Mouse (Mus musculus) midbrain, embryonic 12.5 days (tissue): ENCODE results near the gene Cdc25a. TPM values are rescaled to one million over a fixed set of nuclear protein-coding genes. Genes with fewer than 3 reads are reported as not detected.

Experiments
- ATAC-seq: fragments of 200-750 bp; cut with Nextera tagmentation; 2 replicates; pipeline ENCODE4 v1.8.0; 2017; ENCODE audit warnings: low read depth, moderate TSS enrichment, moderate library complexity; ENCODE audit not compliant: low FRiP score
- H3K27ac ChIP-seq: fragments of 300-500 bp; sonication (generic); replicated peaks from 2 replicates; pipeline ENCODE4 v1.5.1; 2016; ENCODE audit warnings: mild to moderate bottlenecking
- H3K27me3 ChIP-seq: fragments of 300-500 bp; sonication (generic); 2 replicates; pipeline ENCODE4 v1.6.1; 2016; ENCODE audit warnings: mild to moderate bottlenecking
- H3K36me3 ChIP-seq: fragments of 300-500 bp; sonication (generic); 2 replicates; pipeline ENCODE4 v1.6.1; 2016
- H3K4me1 ChIP-seq: fragments of 300-500 bp; sonication (generic); 2 replicates; pipeline ENCODE4 v1.6.1; 2016
- H3K4me2 ChIP-seq: fragments of 300-500 bp; sonication (generic); replicated peaks from 2 replicates; pipeline ENCODE4 v1.6.1; 2016; ENCODE audit warnings: mild to moderate bottlenecking, moderate library complexity
- H3K4me3 ChIP-seq: fragments of 300-500 bp; sonication (generic); 2 replicates; pipeline ENCODE4 v1.5.1; 2016; ENCODE audit warnings: mild to moderate bottlenecking
- H3K9ac ChIP-seq: fragments of 300-500 bp; sonication (generic); replicated peaks from 2 replicates; pipeline ENCODE4 v1.6.1; 2016; ENCODE audit warnings: mild to moderate bottlenecking, moderate library complexity
- H3K9me3 ChIP-seq: fragments of 300-500 bp; sonication (generic); 2 replicates; pipeline ENCODE4 v1.6.1; 2016; ENCODE audit warnings: mild to moderate bottlenecking
- WGBS: fragments of 180-500 bp; shearing (Covaris S2); methylation state at CpG from one replicate; pipeline ENCODE4 v1.1.7; 2016; 5-methylcytosine and 5-hydroxymethylcytosine counted together
- polyA plus RNA-seq: library from polyadenylated mRNA; unstranded; fragments of >200 nt; fragmentation: Nextera tagmentation; extraction: Ambion mirVana; gene quantifications from 2 replicates; pipeline ENCODE4 v1.2.1, GENCODE M21; 2016

Cdc25a gene
- polyA plus RNA-seq: 41.6 and 41.7 TPM in 2 replicates

- Histone ChIP-seq H3K4me2 (peak within 1 kb of the TSS; percentile 88), H3K27me3 (no peaks in the 10 kb centered on the region), H3K4me1 (peaks cover 17% of the 10 kb centered on the region), H3K9ac (peak within 1 kb of the TSS; percentile 95), H3K4me3 (peak within 1 kb of the TSS; percentile 98), H3K9me3 (no peaks in the 10 kb centered on the region), H3K27ac (peak within 1 kb of the TSS; percentile 80), H3K36me3 (peaks cover 23% of the 10 kb centered on the region)
- ATAC-seq: peak; percentile 95
- WGBS: 6% methylated on average over 33 of the region's 33 CpGs
Observed at GRCm38 (mm10) chr9:109874797-109875691, at the start of gene Cdc25a. TSS of gene Cdc25a (plus strand) at chr9:109875579.

GRCm38 (mm10) chr9:109825739-109826138 lies 49.6 kb upstream of the Cdc25a start:
- Histone ChIP-seq H3K4me3 (no peak overlapping the region), H3K27me3 (no peaks in the 10 kb centered on the region), H3K4me2 (no peak overlapping the region), H3K27ac (no peak overlapping the region), H3K9me3 (no peaks in the 10 kb centered on the region), H3K4me1 (no peaks in the 10 kb centered on the region), H3K36me3 (0 out of 2 replicates have a peak, but pooled peaks cover 9% of the 10 kb centered on the region), H3K9ac (no peak overlapping the region)
- WGBS: 69% methylated on average over 4 of the region's 4 CpGs
- no peak for ATAC-seq

GRCm38 (mm10) chr9:109826181-109826580 lies 49.2 kb upstream of the Cdc25a start:
- Histone ChIP-seq H3K27me3 (no peaks in the 10 kb centered on the region), H3K4me3 (no peak overlapping the region), H3K9me3 (no peaks in the 10 kb centered on the region), H3K27ac (no peak overlapping the region), H3K9ac (no peak overlapping the region), H3K4me2 (no peak overlapping the region), H3K4me1 (no peaks in the 10 kb centered on the region), H3K36me3 (0 out of 2 replicates have a peak, but pooled peaks cover 12% of the 10 kb centered on the region)
- 72% methylated on average over 5 of the region's 5 CpGs for WGBS
- no peak for ATAC-seq

- peak; percentile 98 for ATAC-seq
- H3K4me3 ChIP-seq: peak within 1 kb of the TSS; percentile 63
- peak within 1 kb of the TSS; percentile 47 for H3K27ac ChIP-seq
- H3K4me1 ChIP-seq: peaks cover 11% of the 10 kb centered on the region
- no peaks in the 10 kb centered on the region for H3K9me3 ChIP-seq
- no peaks in the 10 kb centered on the region for H3K27me3 ChIP-seq
- peak within 1 kb of the TSS; percentile 64 for H3K4me2 ChIP-seq
- WGBS: under 1% methylated on average over 32 of the region's 32 CpGs
- H3K36me3 ChIP-seq: peaks cover 25% of the 10 kb centered on the region
- peak within 1 kb of the TSS; percentile 54 for H3K9ac ChIP-seq
Observed at GRCm38 (mm10) chr9:109832391-109833087, 42.8 kb upstream of the Cdc25a start, which contains the start of gene Nme6. TSS of gene Nme6 (plus strand) at chr9:109832749.

GRCm38 (mm10) chr9:109833088-109833412 lies 42.3 kb upstream of the Cdc25a start:
- peak; percentile 52; the same call in 1 of the 2 replicates for ATAC-seq
- Histone ChIP-seq H3K9ac (peak overlapping the region; percentile 54), H3K4me2 (peak overlapping the region; percentile 64), H3K27me3 (no peaks in the 10 kb centered on the region), H3K27ac (no peak overlapping the region), H3K9me3 (no peaks in the 10 kb centered on the region), H3K4me3 (peak overlapping the region; percentile 63), H3K36me3 (peaks cover 30% of the 10 kb centered on the region), H3K4me1 (peaks cover 11% of the 10 kb centered on the region)
- whole genome bisulfite sequencing: 13% methylated on average over 6 of the region's 6 CpGs

- Histone ChIP-seq H3K9me3 (no peaks in the 10 kb centered on the region), H3K27ac (no peak within 1 kb of the TSS), H3K4me3 (no peak within 1 kb of the TSS), H3K36me3 (no peaks in the 10 kb centered on the region; the same call in 1 of the 2 replicates), H3K4me2 (no peak within 1 kb of the TSS), H3K27me3 (no peaks in the 10 kb centered on the region), H3K4me1 (no peaks in the 10 kb centered on the region), H3K9ac (no peak within 1 kb of the TSS)
- WGBS: 84% methylated on average over 6 of the region's 6 CpGs
- no peak for ATAC-seq
Observed at GRCm38 (mm10) chr9:109849312-109849758, 26.0 kb upstream of the Cdc25a start, which contains the start of gene Camp. TSS of gene Camp (minus strand) at chr9:109849617.

GRCm38 (mm10) chr9:109850099-109850498 lies 25.3 kb upstream of the Cdc25a start:
- no peak overlapping the region for H3K4me3 ChIP-seq
- H3K9ac ChIP-seq: no peak overlapping the region
- no peaks in the 10 kb centered on the region for H3K27me3 ChIP-seq
- no peaks in the 10 kb centered on the region; the same call in 1 of the 2 replicates for H3K36me3 ChIP-seq
- no peak for ATAC-seq
- no peak overlapping the region for H3K4me2 ChIP-seq
- no peaks in the 10 kb centered on the region for H3K9me3 ChIP-seq
- no peak overlapping the region for H3K27ac ChIP-seq
- 89% methylated on average over 5 of the region's 5 CpGs for WGBS
- H3K4me1 ChIP-seq: no peaks in the 10 kb centered on the region

GRCm38 (mm10) chr9:109854341-109854740 lies 21.0 kb upstream of the Cdc25a start:
- no peaks in the 10 kb centered on the region for H3K36me3 ChIP-seq
- ATAC-seq: no peak
- no peaks in the 10 kb centered on the region for H3K4me1 ChIP-seq
- H3K27me3 ChIP-seq: no peaks in the 10 kb centered on the region
- no peak overlapping the region for H3K27ac ChIP-seq
- H3K9me3 ChIP-seq: no peaks in the 10 kb centered on the region
- H3K9ac ChIP-seq: no peak overlapping the region
- H3K4me3 ChIP-seq: no peak overlapping the region
- WGBS: 81% methylated on average over 2 of the region's 2 CpGs
- no peak overlapping the region for H3K4me2 ChIP-seq

GRCm38 (mm10) chr9:109855947-109856346 lies 19.4 kb upstream of the Cdc25a start:
- H3K4me3 ChIP-seq: no peak overlapping the region
- no peak for ATAC-seq
- WGBS: 82% methylated on average over 6 of the region's 6 CpGs
- no peaks in the 10 kb centered on the region for H3K27me3 ChIP-seq
- H3K9me3 ChIP-seq: no peaks in the 10 kb centered on the region
- H3K27ac ChIP-seq: no peak overlapping the region
- no peaks in the 10 kb centered on the region for H3K36me3 ChIP-seq
- H3K4me1 ChIP-seq: no peaks in the 10 kb centered on the region
- no peak overlapping the region for H3K4me2 ChIP-seq
- no peak overlapping the region for H3K9ac ChIP-seq

- Histone ChIP-seq H3K9me3 (no peaks in the 10 kb centered on the region), H3K36me3 (no peaks in the 10 kb centered on the region), H3K9ac (no peak overlapping the region), H3K4me2 (peak overlapping the region; percentile 33), H3K4me1 (0 out of 2 replicates have a peak, but pooled peaks cover 2% of the 10 kb centered on the region), H3K4me3 (no peak overlapping the region), H3K27ac (no peak overlapping the region), H3K27me3 (peaks cover 7% of the 10 kb centered on the region; the same call in 1 of the 2 replicates)
- ATAC-seq: 0 out of 2 replicates have a peak, but pooled peaks have one; percentile 44
- 21% methylated on average over 20 of the region's 20 CpGs for WGBS
Observed at GRCm38 (mm10) chr9:109862397-109863044, 12.9 kb upstream of the Cdc25a start.

- 74% methylated on average over 3 of the region's 3 CpGs for WGBS
- Histone ChIP-seq H3K4me2 (no peak overlapping the region), H3K9me3 (no peaks in the 10 kb centered on the region), H3K4me1 (0 out of 2 replicates have a peak, but pooled peaks cover 2% of the 10 kb centered on the region), H3K27ac (no peak overlapping the region), H3K36me3 (no peaks in the 10 kb centered on the region), H3K9ac (no peak overlapping the region), H3K4me3 (no peak overlapping the region), H3K27me3 (peaks cover 7% of the 10 kb centered on the region; the same call in 1 of the 2 replicates)
- ATAC-seq: no peak
Observed at GRCm38 (mm10) chr9:109863085-109863484, 12.3 kb upstream of the Cdc25a start.
